Mouse (Mus musculus) heart, postnatal 0 days (tissue): ENCODE results near the gene Gpr162. TPM values are rescaled to one million over a fixed set of nuclear protein-coding genes. Genes with fewer than 3 reads are reported as not detected.
A peak's percentile ranks its signal among the peaks of the same experiment; 100 is the strongest.

Experiments
- ATAC-seq: fragments of 200-750 bp; cut with Nextera tagmentation; 2 replicates; pipeline ENCODE4 v1.8.0; 2017; ENCODE audit warnings: low read depth, moderate number of reproducible peaks, moderate library complexity; ENCODE audit not compliant: insufficient read depth
- DNase-seq: peaks from one replicate; pipeline ENCODE4 v3.0.0-alpha.2; 2016; ENCODE audit warnings: low spot score
- H3K27ac ChIP-seq: fragments of 300-500 bp; sonication (generic); 2 replicates; pipeline ENCODE4 v1.5.1; 2014; ENCODE audit warnings: low read depth, mild to moderate bottlenecking
- H3K27me3 ChIP-seq: fragments of 300-500 bp; sonication (generic); 2 replicates; pipeline ENCODE4 v1.6.1; 2014; ENCODE audit warnings: low read length, mixed read lengths; ENCODE audit not compliant: control insufficient read depth, insufficient read depth
- H3K36me3 ChIP-seq: fragments of 300-500 bp; sonication (generic); replicated peaks from 2 replicates; pipeline ENCODE4 v1.6.1; 2014; ENCODE audit warnings: low read length, mixed read lengths; ENCODE audit not compliant: control insufficient read depth, insufficient read depth
- H3K4me1 ChIP-seq: fragments of 300-500 bp; sonication (generic); 2 replicates; pipeline ENCODE4 v1.6.1; 2014; ENCODE audit warnings: antibody characterized with exemption; ENCODE audit not compliant: control insufficient read depth, insufficient read depth
- H3K4me2 ChIP-seq: fragments of 300-500 bp; sonication (generic); 2 replicates; pipeline ENCODE4 v1.6.1; 2014; ENCODE audit warnings: low read depth, mild to moderate bottlenecking, low read length, moderate library complexity
- H3K4me3 ChIP-seq: fragments of 300-500 bp; sonication (generic); 2 replicates; pipeline ENCODE4 v1.5.1; 2014; ENCODE audit warnings: low read depth, low read length
- H3K9ac ChIP-seq: fragments of 300-500 bp; sonication (generic); replicated peaks from 2 replicates; pipeline ENCODE4 v1.6.1; 2014; ENCODE audit warnings: low read depth, low read length, mixed read lengths
- H3K9me3 ChIP-seq: fragments of 300-500 bp; sonication (generic); replicated peaks from 2 replicates; pipeline ENCODE4 v1.6.1; 2016; ENCODE audit warnings: low read length; ENCODE audit not compliant: control insufficient read depth
- CTCF ChIP-seq: IDR thresholded peaks from 2 replicates; pipeline ENCODE4 v1.5.1; 2016; ENCODE audit warnings: antibody characterized with exemption, control low read depth, low read depth
- EP300 ChIP-seq: IDR thresholded peaks from 2 replicates; pipeline ENCODE4 v1.6.1; 2016; ENCODE audit warnings: antibody characterized with exemption, low read depth
- WGBS: fragments of 180-500 bp; shearing (Covaris S2); extraction: QIAGEN DNeasy Blood & Tissue Kit; methylation state at CpG from one replicate; pipeline ENCODE4 v1.1.7; 2014; 5-methylcytosine and 5-hydroxymethylcytosine counted together
- polyA plus RNA-seq: library from polyadenylated mRNA; unstranded; fragments of >200 nt; fragmentation: Nextera tagmentation; extraction: Ambion mirVana; gene quantifications from 2 replicates; pipeline ENCODE4 v1.2.1, GENCODE M21; 2015
- total RNA-seq: library from RNA; depleted of rRNA; stranded (reverse); fragments of >200 nt; gene quantifications from 2 replicates; pipeline ENCODE4 v1.2.3, GENCODE M21; 2014; ENCODE audit warnings: low replicate concordance; rRNA removed

Gene Gpr162
- total and polyA plus RNA-seq, 2 experiments from 2014 or later: 1.5 to 2.9 TPM

GRCm38 (mm10) chr6:124809775-124810538 is 53.8 kb downstream of the Gpr162 start:
- Histone ChIP-seq H3K4me1 (peaks cover 22% of the 10 kb centered on the region), H3K4me3 (peak overlapping the region; percentile 54), H3K36me3 (peaks cover 18% of the 10 kb centered on the region), H3K27me3 (no peaks in the 10 kb centered on the region), H3K9me3 (no peaks in the 10 kb centered on the region), H3K27ac (peak overlapping the region; percentile 78), H3K4me2 (peak overlapping the region; percentile 70), H3K9ac (no peak overlapping the region; the same call in 1 of the 2 replicates)
- DNase-seq: no peak
- TF ChIP-seq EP300: 0 out of 2 replicates have a peak, but pooled peaks have one; percentile 34
- no peak for TF ChIP-seq CTCF
- 33% methylated on average over 14 of the region's 14 CpGs for WGBS
- no peak for ATAC-seq

- peak; percentile 48 for ATAC-seq
- Histone ChIP-seq H3K4me1 (peaks cover 18% of the 10 kb centered on the region), H3K9ac (peak overlapping the region; percentile 61), H3K4me3 (peak overlapping the region; percentile 54), H3K27ac (peak overlapping the region; percentile 78), H3K9me3 (no peaks in the 10 kb centered on the region), H3K4me2 (peak overlapping the region; percentile 70), H3K27me3 (no peaks in the 10 kb centered on the region), H3K36me3 (peaks cover 17% of the 10 kb centered on the region)
- TF ChIP-seq EP300 (no peak), CTCF (peak; percentile 79)
- peak; percentile 81 for DNase-seq
- 1% methylated on average over 35 of the region's 35 CpGs for WGBS
Measured at GRCm38 (mm10) chr6:124809052-124809774, 54.6 kb downstream of the Gpr162 start.

Other genes with a start within 250 kb of the Gpr162 start
- gene C1s2, start 227.9 kb downstream of the Gpr162 start, total RNA-seq: not detected in 2 replicates
- 0.08 TPM in 1 of 2 replicates, not detected in the other for gene C1s2, start 227.9 kb downstream of the Gpr162 start, polyA plus RNA-seq
- gene Lpcat3, start 201.0 kb downstream of the Gpr162 start, total RNA-seq: 49.3 and 50.5 TPM in 2 replicates
- 61.1 and 62.7 TPM in 2 replicates for gene Lpcat3, start 201.0 kb downstream of the Gpr162 start, polyA plus RNA-seq
- 94.9 and 106 TPM in 2 replicates for gene Emg1, start 151.8 kb downstream of the Gpr162 start, total RNA-seq
- 85.6 and 97.0 TPM in 2 replicates for gene Emg1, start 151.8 kb downstream of the Gpr162 start, polyA plus RNA-seq
- 407 and 409 TPM in 2 replicates for gene Phb2, start 151.6 kb downstream of the Gpr162 start, total RNA-seq
- 423 and 432 TPM in 2 replicates for gene Phb2, start 151.6 kb downstream of the Gpr162 start, polyA plus RNA-seq
- 2.4 and 6.3 TPM in 2 replicates for gene Ptpn6, start 125.3 kb downstream of the Gpr162 start, total RNA-seq
- gene Ptpn6, start 125.3 kb downstream of the Gpr162 start, polyA plus RNA-seq: 4.3 and 4.5 TPM in 2 replicates
- gene Grcc10, start 122.6 kb downstream of the Gpr162 start, total RNA-seq: 119 and 153 TPM in 2 replicates
- gene Grcc10, start 122.6 kb downstream of the Gpr162 start, polyA plus RNA-seq: 492 and 535 TPM in 2 replicates
- gene Gm45234, start 108.0 kb downstream of the Gpr162 start, total RNA-seq: not detected in 2 replicates
- not detected in 2 replicates for gene Gm45234, start 108.0 kb downstream of the Gpr162 start, polyA plus RNA-seq
- 7.8 and 8.5 TPM in 2 replicates for gene Atn1, start 107.5 kb downstream of the Gpr162 start, total RNA-seq
- 5.4 and 6.0 TPM in 2 replicates for gene Atn1, start 107.5 kb downstream of the Gpr162 start, polyA plus RNA-seq
- 1.7 and 4.1 TPM in 2 replicates for gene Eno2, start 94.3 kb downstream of the Gpr162 start, total RNA-seq
- gene Eno2, start 94.3 kb downstream of the Gpr162 start, polyA plus RNA-seq: 1.3 and 1.5 TPM in 2 replicates
- not detected in 2 replicates for gene Lrrc23, start 84.3 kb downstream of the Gpr162 start, total RNA-seq
- gene Lrrc23, start 84.3 kb downstream of the Gpr162 start, polyA plus RNA-seq: 0.95 TPM in 1 of 2 replicates, not detected in the other
- gene Spsb2, start 55.3 kb downstream of the Gpr162 start, total RNA-seq: 5.9 and 17.6 TPM in 2 replicates
- gene Spsb2, start 55.3 kb downstream of the Gpr162 start, polyA plus RNA-seq: 7.0 and 7.7 TPM in 2 replicates
- gene Tpi1, start 49.7 kb downstream of the Gpr162 start, total RNA-seq: 1,544 and 1,648 TPM in 2 replicates
- 1,138 and 1,142 TPM in 2 replicates for gene Tpi1, start 49.7 kb downstream of the Gpr162 start, polyA plus RNA-seq
- 92.2 and 126 TPM in 2 replicates for gene Usp5, start 34.5 kb downstream of the Gpr162 start, total RNA-seq
- gene Usp5, start 34.5 kb downstream of the Gpr162 start, polyA plus RNA-seq: 66.4 and 73.5 TPM in 2 replicates
- gene Cdca3, start 34.4 kb downstream of the Gpr162 start, total RNA-seq: 95.9 and 127 TPM in 2 replicates
- 51.6 and 52.9 TPM in 2 replicates for gene Cdca3, start 34.4 kb downstream of the Gpr162 start, polyA plus RNA-seq
- 0.50 and 4.2 TPM in 2 replicates for gene Gnb3, start 23.7 kb downstream of the Gpr162 start, total RNA-seq
- gene Gnb3, start 23.7 kb downstream of the Gpr162 start, polyA plus RNA-seq: 2.8 and 3.3 TPM in 2 replicates
- gene P3h3, start 6.2 kb downstream of the Gpr162 start, total RNA-seq: 38.5 and 41.1 TPM in 2 replicates
- 7.2 and 7.6 TPM in 2 replicates for gene P3h3, start 6.2 kb downstream of the Gpr162 start, polyA plus RNA-seq
- 4.5 TPM in 1 of 2 replicates, not detected in the other for gene Cd4, start 24.2 kb upstream of the Gpr162 start, total RNA-seq
- gene Cd4, start 24.2 kb upstream of the Gpr162 start, polyA plus RNA-seq: 0.04 and 0.10 TPM in 2 replicates
- gene Lag3, start 47.7 kb upstream of the Gpr162 start, total RNA-seq: 0.11 and 0.27 TPM in 2 replicates
- 0.82 and 0.85 TPM in 2 replicates for gene Lag3, start 47.7 kb upstream of the Gpr162 start, polyA plus RNA-seq
- 323 and 565 TPM in 2 replicates for gene Ptms, start 56.1 kb upstream of the Gpr162 start, total RNA-seq
- 221 and 246 TPM in 2 replicates for gene Ptms, start 56.1 kb upstream of the Gpr162 start, polyA plus RNA-seq
- gene Mlf2, start 67.4 kb upstream of the Gpr162 start, total RNA-seq: 333 and 532 TPM in 2 replicates
- 296 and 298 TPM in 2 replicates for gene Mlf2, start 67.4 kb upstream of the Gpr162 start, polyA plus RNA-seq
- 203 and 241 TPM in 2 replicates for gene Cops7a, start 101.6 kb upstream of the Gpr162 start, total RNA-seq
- gene Cops7a, start 101.6 kb upstream of the Gpr162 start, polyA plus RNA-seq: 130 and 134 TPM in 2 replicates
- not detected in 2 replicates for gene Pianp, start 132.7 kb upstream of the Gpr162 start, total RNA-seq
- gene Pianp, start 132.7 kb upstream of the Gpr162 start, polyA plus RNA-seq: 0.37 TPM in 2 replicates
- 18.4 and 20.4 TPM in 2 replicates for gene Zfp384, start 145.2 kb upstream of the Gpr162 start, total RNA-seq
- 5.4 and 5.5 TPM in 2 replicates for gene Zfp384, start 145.2 kb upstream of the Gpr162 start, polyA plus RNA-seq
- 41.9 and 48.7 TPM in 2 replicates for gene Ing4, start 175.8 kb upstream of the Gpr162 start, total RNA-seq
- 54.1 and 59.1 TPM in 2 replicates for gene Ing4, start 175.8 kb upstream of the Gpr162 start, polyA plus RNA-seq
- 2.6 and 6.0 TPM in 2 replicates for gene Acrbp, start 185.7 kb upstream of the Gpr162 start, total RNA-seq
- 2.2 and 2.7 TPM in 2 replicates for gene Acrbp, start 185.7 kb upstream of the Gpr162 start, polyA plus RNA-seq
- gene Lpar5, start 203.9 kb upstream of the Gpr162 start, total RNA-seq: not detected in 2 replicates
- 0.12 TPM in 1 of 2 replicates, not detected in the other for gene Lpar5, start 203.9 kb upstream of the Gpr162 start, polyA plus RNA-seq
- 82.2 and 98.0 TPM in 2 replicates for gene Chd4, start 232.0 kb upstream of the Gpr162 start, total RNA-seq
- 55.5 and 58.1 TPM in 2 replicates for gene Chd4, start 232.0 kb upstream of the Gpr162 start, polyA plus RNA-seq